Mouse (Mus musculus): ENCODE results near the gene Smad3. TPM values are rescaled to one million over a fixed set of nuclear protein-coding genes. Genes with fewer than 3 reads are reported as not detected.

The Smad3 gene
- polyA plus RNA-seq (2015; fragmentation: Nextera tagmentation; extraction: Ambion mirVana) = 6.6 and 6.9 TPM in 2 replicates

GRCm38 (mm10) chr9:63757865-63758440 is at the start of gene Smad3:
TSS of gene Smad3 (minus strand) at chr9:63757994.

GRCm38 (mm10) chr9:63602043-63602939 is 155.5 kb downstream of the Smad3 start, which contains the start of the genes Iqch and Aagab:
TSS of gene Iqch (minus strand) at chr9:63602493.
TSS of gene Aagab (plus strand) at chr9:63602660.

Other genes starting within 250 kb of the Smad3 start
- gene Iqch, start 155.5 kb downstream of the Smad3 start, polyA plus RNA-seq (2015; fragmentation: Nextera tagmentation; extraction: Ambion mirVana) = 0.17 TPM in 1 of 2 replicates, not detected in the other
- gene Aagab, start 155.3 kb downstream of the Smad3 start, polyA plus RNA-seq (2015; fragmentation: Nextera tagmentation; extraction: Ambion mirVana) = 9.1 and 12.6 TPM in 2 replicates